Mouse (Mus musculus): ENCODE data around the gene Etv5. TPM values are rescaled to one million over a fixed set of nuclear protein-coding genes. Genes with fewer than 3 reads are reported as not detected.

Etv5 gene
- polyA plus RNA-seq, 2 experiments = 2.6 to 2.7 TPM

- Histone ChIP-seq H3K4me3 (ENCODE audit: insufficient read depth in 1 of 2, low read depth in 2 of 2, low read length in 2 of 2) (no peak overlapping the region), H3K4me2 (ENCODE audit: low read depth) (no peak overlapping the region), H3K27ac (no peak overlapping the region), H3K4me1 (replicated peaks; ENCODE audit: control insufficient read depth in 2 of 2, insufficient read depth in 2 of 2, low read length in 1 of 2) (peaks cover 0 to 2% of the 10 kb centered on the region in 2 experiments; a peak in 2 of 4 replicates), H3K9me3 (ENCODE audit: control insufficient read depth, low read length) (no peaks in the 10 kb centered on the region), H3K36me3 (replicated peaks; ENCODE audit: control insufficient read depth, insufficient read depth, low read depth) (no peaks in the 10 kb centered on the region), H3K9ac (replicated peaks) (no peak overlapping the region), H3K27me3 (ENCODE audit: control insufficient read depth, insufficient read depth, low read length) (no peaks in the 10 kb centered on the region)
- WGBS (ENCODE audit: insufficient replicate concordance) = 74% methylated on average over 4 of the region's 4 CpGs
- no peak for ATAC-seq (ENCODE audit: insufficient read depth)
- no peak for TF ChIP-seq EP300 (IDR thresholded peaks at IDR 0.05; ENCODE audit: low read depth)
- TF ChIP-seq CTCF (IDR thresholded peaks at IDR 0.05; ENCODE audit: low read depth) = no peak
- DNase-seq (ENCODE audit: low read depth in 3 of 3, low spot score in 3 of 3) = no peak
These were observed 32.8 kb downstream of the Etv5 start for GRCm38 (mm10) chr16:22406747-22407146.

GRCm38 (mm10) chr16:22406050-22406449 is 33.5 kb downstream of the Etv5 start:
- TF ChIP-seq CTCF (IDR thresholded peaks at IDR 0.05; ENCODE audit: low read depth) = no peak
- TF ChIP-seq EP300 (IDR thresholded peaks at IDR 0.05; ENCODE audit: low read depth) = no peak
- H3K27ac ChIP-seq = no peak overlapping the region
- H3K36me3 ChIP-seq (replicated peaks; ENCODE audit: control insufficient read depth, insufficient read depth, low read depth) = no peaks in the 10 kb centered on the region
- ATAC-seq (ENCODE audit: insufficient read depth) (no peak), DNase-seq (ENCODE audit: low read depth in 3 of 3, low spot score in 3 of 3) (no peak)
- peaks cover 0 to 2% of the 10 kb centered on the region in 2 experiments; a peak in 2 of 4 replicates for H3K4me1 ChIP-seq (replicated peaks; ENCODE audit: control insufficient read depth in 2 of 2, insufficient read depth in 2 of 2, low read length in 1 of 2)
- H3K9ac ChIP-seq (replicated peaks) = no peak overlapping the region
- no peak overlapping the region for H3K4me3 ChIP-seq (ENCODE audit: insufficient read depth in 1 of 2, low read depth in 2 of 2, low read length in 2 of 2)
- H3K9me3 ChIP-seq (ENCODE audit: control insufficient read depth, low read length) = no peaks in the 10 kb centered on the region
- H3K27me3 ChIP-seq (ENCODE audit: control insufficient read depth, insufficient read depth, low read length) = no peaks in the 10 kb centered on the region
- WGBS (ENCODE audit: insufficient replicate concordance) = 73% methylated on average over 4 of the region's 4 CpGs
- no peak overlapping the region for H3K4me2 ChIP-seq (ENCODE audit: low read depth)

GRCm38 (mm10) chr16:22405492-22405891 is 34.0 kb downstream of the Etv5 start:
- 70% methylated on average over 10 of the region's 10 CpGs for WGBS (ENCODE audit: insufficient replicate concordance)

GRCm38 (mm10) chr16:22403715-22404114 is 35.8 kb downstream of the Etv5 start:
- WGBS (ENCODE audit: insufficient replicate concordance) = 75% methylated on average over 4 of the region's 4 CpGs
- ATAC-seq (ENCODE audit: insufficient read depth) = no peak

More at GRCm38 (mm10) chr16:22405492-22405891, 34.0 kb downstream of the Etv5 start:
- DNase-seq (ENCODE audit: low read depth in 3 of 3, low spot score in 3 of 3) (no peak), ATAC-seq (ENCODE audit: insufficient read depth) (no peak)
- Histone ChIP-seq H3K4me3 (ENCODE audit: insufficient read depth in 1 of 2, low read depth in 2 of 2, low read length in 2 of 2) (no peak overlapping the region), H3K9me3 (ENCODE audit: control insufficient read depth, low read length) (no peaks in the 10 kb centered on the region), H3K27me3 (ENCODE audit: control insufficient read depth, insufficient read depth, low read length) (no peaks in the 10 kb centered on the region), H3K9ac (replicated peaks) (no peak overlapping the region), H3K36me3 (replicated peaks; ENCODE audit: control insufficient read depth, insufficient read depth, low read depth) (no peaks in the 10 kb centered on the region), H3K4me2 (ENCODE audit: low read depth) (no peak overlapping the region), H3K27ac (no peak overlapping the region), H3K4me1 (replicated peaks; ENCODE audit: control insufficient read depth in 2 of 2, insufficient read depth in 2 of 2, low read length in 1 of 2) (peaks cover 0 to 2% of the 10 kb centered on the region in 2 experiments; a peak in 1 of 4 replicates)
- TF ChIP-seq CTCF (IDR thresholded peaks at IDR 0.05; ENCODE audit: low read depth) = no peak
- no peak for TF ChIP-seq EP300 (IDR thresholded peaks at IDR 0.05; ENCODE audit: low read depth)

GRCm38 (mm10) chr16:22402600-22402999 is 36.9 kb downstream of the Etv5 start:
- no peaks in the 10 kb centered on the region for H3K4me1 ChIP-seq (replicated peaks; ENCODE audit: control insufficient read depth in 2 of 2, insufficient read depth in 2 of 2, low read length in 1 of 2)
- H3K4me3 ChIP-seq (ENCODE audit: insufficient read depth in 1 of 2, low read depth in 2 of 2, low read length in 2 of 2) = no peak overlapping the region
- TF ChIP-seq EP300 (IDR thresholded peaks at IDR 0.05; ENCODE audit: low read depth) = no peak
- no peak for TF ChIP-seq CTCF (IDR thresholded peaks at IDR 0.05; ENCODE audit: low read depth)
- no peak overlapping the region for H3K9ac ChIP-seq (replicated peaks)
- no peak overlapping the region for H3K4me2 ChIP-seq (ENCODE audit: low read depth)
- no peaks in the 10 kb centered on the region for H3K27me3 ChIP-seq (ENCODE audit: control insufficient read depth, insufficient read depth, low read length)
- no peaks in the 10 kb centered on the region for H3K9me3 ChIP-seq (ENCODE audit: control insufficient read depth, low read length)
- ATAC-seq (ENCODE audit: insufficient read depth) (no peak), DNase-seq (ENCODE audit: low read depth in 3 of 3, low spot score in 3 of 3) (no peak)
- H3K36me3 ChIP-seq (replicated peaks; ENCODE audit: control insufficient read depth, insufficient read depth, low read depth) = no peaks in the 10 kb centered on the region
- no peak overlapping the region for H3K27ac ChIP-seq

More at GRCm38 (mm10) chr16:22403715-22404114, 35.8 kb downstream of the Etv5 start:
- DNase-seq (ENCODE audit: low read depth in 3 of 3, low spot score in 3 of 3) = no peak
- Histone ChIP-seq H3K36me3 (replicated peaks; ENCODE audit: control insufficient read depth, insufficient read depth, low read depth) (no peaks in the 10 kb centered on the region), H3K4me1 (replicated peaks; ENCODE audit: control insufficient read depth in 2 of 2, insufficient read depth in 2 of 2, low read length in 1 of 2) (no peaks in the 10 kb centered on the region), H3K27ac (no peak overlapping the region), H3K9me3 (ENCODE audit: control insufficient read depth, low read length) (no peaks in the 10 kb centered on the region), H3K4me3 (ENCODE audit: insufficient read depth in 1 of 2, low read depth in 2 of 2, low read length in 2 of 2) (no peak overlapping the region), H3K9ac (replicated peaks) (no peak overlapping the region), H3K4me2 (ENCODE audit: low read depth) (no peak overlapping the region), H3K27me3 (ENCODE audit: control insufficient read depth, insufficient read depth, low read length) (no peaks in the 10 kb centered on the region)
- TF ChIP-seq EP300 (IDR thresholded peaks at IDR 0.05; ENCODE audit: low read depth) (no peak), CTCF (IDR thresholded peaks at IDR 0.05; ENCODE audit: low read depth) (no peak)
